Mouse (Mus musculus): ENCODE data around the gene Pyroxd2. TPM values are rescaled to one million over a fixed set of nuclear protein-coding genes. Genes with fewer than 3 reads are reported as not detected.
"Not testable (repeated sequence)": the region's sequence is repeated elsewhere in the genome, so short reads cannot be mapped to it uniquely, and the experiment has no call there.

The Pyroxd2 gene
- total RNA-seq, 2 experiments from 2014 or later = 1.6 to 2.3 TPM

DNA sequence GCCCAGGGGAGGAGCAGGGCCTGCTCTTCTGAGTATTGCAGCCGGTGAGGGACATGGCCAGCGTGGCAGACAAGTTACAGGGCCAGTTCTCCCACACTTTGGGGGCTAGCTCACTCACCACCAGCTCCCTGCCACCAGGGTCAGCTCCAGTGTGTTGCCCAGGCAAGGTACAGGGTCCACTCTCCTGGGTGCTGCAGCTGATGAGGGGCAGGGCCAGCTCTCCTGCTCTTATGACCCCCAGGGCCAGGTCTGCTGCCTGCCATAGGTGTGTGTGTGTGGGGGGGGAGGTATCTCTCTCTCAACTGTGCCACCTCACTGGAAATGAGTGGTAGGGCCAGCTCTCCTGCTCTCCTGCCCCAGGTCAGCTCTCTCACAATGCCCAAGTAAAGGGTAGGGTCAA, 54.0 kb downstream of the Pyroxd2 start:
- no peak for DNase-seq (ENCODE audit: extremely low spot score in 1 of 2, low spot score in 1 of 2)

DNA sequence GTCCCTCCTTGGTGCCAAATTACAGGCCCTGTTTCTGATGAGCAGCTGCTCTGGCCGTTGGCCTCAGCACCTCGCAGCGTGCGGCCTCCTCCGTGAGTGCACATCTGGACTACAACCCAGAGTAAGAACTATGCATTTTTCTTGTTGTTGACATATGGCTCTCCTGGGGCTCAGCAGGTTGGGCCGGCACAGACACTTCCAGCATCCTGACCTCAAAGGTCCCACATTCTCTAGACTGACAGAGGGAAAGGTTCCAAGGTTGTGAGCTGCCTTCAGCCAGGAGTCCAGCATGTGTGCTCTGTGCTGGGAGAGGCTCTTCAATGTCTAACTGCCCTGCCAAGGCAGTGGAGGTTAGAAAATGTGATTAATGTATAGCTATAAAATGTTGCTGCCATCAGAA, 55.2 kb downstream of the Pyroxd2 start:
- no peak for DNase-seq (ENCODE audit: extremely low spot score in 1 of 2, low spot score in 1 of 2)

DNA sequence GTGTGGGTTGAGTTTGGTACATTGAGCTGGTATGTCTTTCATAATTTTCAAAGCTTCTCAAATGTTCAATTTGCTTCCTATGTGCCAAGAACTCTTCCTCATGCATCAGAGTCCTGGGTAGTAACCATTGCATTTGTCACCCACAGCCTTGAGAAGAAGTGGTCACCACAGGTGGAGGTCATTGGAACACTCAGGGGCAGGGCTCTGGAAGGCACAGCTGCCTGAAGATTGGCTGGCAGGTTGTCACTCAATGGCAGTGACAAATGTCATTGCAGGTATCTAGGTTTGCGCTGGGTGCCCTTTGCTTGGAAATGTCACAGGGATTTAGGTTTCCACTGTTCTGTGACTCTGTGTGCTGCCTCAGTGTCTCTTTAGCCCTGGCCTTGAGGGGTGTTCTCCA, 62.3 kb downstream of the Pyroxd2 start:
- no peak for DNase-seq (ENCODE audit: extremely low spot score in 1 of 2, low spot score in 1 of 2)

DNA sequence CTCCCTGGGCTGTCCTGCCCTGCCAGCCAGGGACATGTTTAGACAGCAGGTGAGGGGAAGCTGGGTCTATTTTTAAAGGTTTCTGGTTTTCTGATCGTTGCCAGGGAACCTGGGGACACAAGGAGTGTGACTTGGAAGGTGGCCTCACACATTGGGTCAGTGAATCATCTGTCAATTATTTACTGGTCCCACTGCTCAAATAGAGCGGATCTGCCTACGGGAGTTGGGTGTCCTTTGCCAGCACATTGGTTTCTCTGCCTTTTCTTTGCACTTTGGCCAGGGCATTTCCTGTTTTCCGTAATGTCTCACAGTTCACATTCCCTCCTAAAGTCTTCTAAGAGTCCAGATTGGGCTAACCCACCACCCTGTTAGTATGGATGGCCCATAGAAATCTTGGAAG, 62.8 kb downstream of the Pyroxd2 start:
- DNase-seq (ENCODE audit: extremely low spot score in 1 of 2, low spot score in 1 of 2) = no peak

DNA sequence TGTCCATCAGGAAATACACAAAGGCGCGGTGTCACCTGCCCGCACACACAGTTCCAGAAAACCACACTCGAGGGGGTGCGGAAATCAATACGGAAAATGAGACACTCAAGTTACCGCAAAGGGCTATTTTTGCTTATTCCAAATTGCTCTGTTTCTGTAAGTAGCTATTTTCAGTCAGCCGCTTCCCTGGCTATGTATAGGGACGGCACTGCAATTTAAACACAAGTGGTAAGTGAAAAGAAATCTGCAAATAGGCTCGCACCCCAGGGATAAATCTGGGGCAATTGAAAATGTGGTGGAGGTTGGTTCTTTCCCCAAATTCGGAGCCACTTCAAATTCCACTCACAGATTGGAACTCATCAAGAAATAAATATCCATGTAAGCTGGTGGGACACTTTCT, 63.3 kb downstream of the Pyroxd2 start:
- no peak for DNase-seq (ENCODE audit: extremely low spot score in 1 of 2, low spot score in 1 of 2)

DNA sequence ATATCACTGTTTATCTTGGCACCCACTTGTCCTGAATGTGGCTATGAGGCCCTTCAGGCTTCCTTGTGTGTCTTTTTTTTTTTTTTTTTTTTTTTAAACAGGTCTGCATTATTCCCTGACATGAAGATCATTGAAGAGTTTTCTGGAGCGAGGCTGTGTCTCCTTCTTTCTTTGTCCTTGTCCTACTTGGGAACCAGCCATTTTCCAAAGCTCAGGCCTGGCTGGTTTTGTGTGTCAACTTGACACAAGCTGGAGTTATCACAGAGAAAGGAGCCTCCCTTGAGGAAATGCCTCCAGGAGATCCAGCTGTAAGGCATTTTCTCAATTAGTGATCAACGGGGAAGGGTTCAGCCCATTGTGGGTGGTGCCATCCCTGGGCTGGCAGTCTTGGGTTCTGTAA, 69.8 kb downstream of the Pyroxd2 start:
- DNase-seq (ENCODE audit: extremely low spot score in 1 of 2, low spot score in 1 of 2) = not testable (repeated sequence)

DNA sequence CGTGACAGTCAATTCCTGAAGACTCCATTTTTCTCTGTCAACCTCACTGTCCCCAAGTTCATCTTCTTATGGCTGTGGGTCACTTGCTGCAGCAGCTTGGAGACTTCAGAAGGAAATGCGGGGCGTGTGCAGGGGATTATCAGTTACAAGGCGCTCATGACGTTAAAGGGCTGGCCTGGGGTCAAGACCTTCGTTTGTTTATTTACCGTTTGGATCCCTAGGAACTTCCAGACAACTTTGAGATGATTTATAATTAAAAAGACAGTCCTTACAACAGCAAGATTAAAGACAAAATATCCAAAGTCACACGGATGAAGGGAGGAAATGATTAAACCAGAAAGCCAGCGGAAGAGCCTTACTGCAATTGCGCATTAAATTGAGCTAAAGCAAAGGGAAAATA, 74.4 kb downstream of the Pyroxd2 start:
- no peak for DNase-seq (ENCODE audit: extremely low spot score in 1 of 2, low spot score in 1 of 2)

DNA sequence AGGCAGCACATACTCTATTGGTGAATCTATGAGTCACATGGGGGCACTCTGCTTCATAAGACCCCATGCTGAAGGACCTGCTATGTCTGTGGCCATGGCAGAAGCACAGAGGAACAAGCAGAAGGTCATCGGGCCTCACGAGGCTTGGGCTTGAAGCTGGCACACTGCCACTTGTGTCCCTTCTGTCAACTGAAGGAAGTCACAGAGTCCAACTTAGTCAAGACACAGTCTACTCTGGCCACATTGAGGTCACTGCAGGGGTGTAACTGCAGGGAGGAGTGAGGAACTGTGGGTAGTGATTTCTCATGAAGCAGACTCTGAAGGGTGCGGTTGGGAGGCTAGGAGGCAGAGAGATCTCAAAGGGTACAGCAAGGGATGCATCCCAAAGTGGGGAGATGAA, 75.1 kb downstream of the Pyroxd2 start:
- DNase-seq (ENCODE audit: extremely low spot score in 1 of 2, low spot score in 1 of 2) = no peak

DNA sequence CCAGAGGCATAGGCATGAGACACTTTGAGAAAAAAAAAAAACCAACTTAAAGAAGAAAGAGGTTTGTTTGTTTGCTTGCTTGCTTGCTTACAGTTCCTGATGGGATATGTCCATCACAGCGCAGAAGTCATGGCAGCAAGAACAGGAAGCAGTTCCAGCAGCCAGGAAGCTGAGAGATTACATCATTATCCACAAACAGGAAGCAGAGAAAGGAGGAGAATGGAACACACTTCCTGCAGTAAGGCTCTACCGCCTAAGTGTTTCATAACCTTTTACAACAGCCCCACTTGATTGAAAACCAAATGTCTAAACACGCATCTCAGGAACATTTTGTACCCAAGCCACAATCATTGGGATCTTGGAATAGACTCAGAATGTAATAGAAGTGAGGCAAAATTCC, 75.6 kb downstream of the Pyroxd2 start:
- no peak for DNase-seq (ENCODE audit: extremely low spot score in 1 of 2, low spot score in 1 of 2)

Other genes starting within 250 kb of the Pyroxd2 start
- 10 to 100 TPM; 19.4 to 24.4 TPM for gene R3hcc1l, start 234.0 kb downstream of the Pyroxd2 start, total RNA-seq (2021)
- gene Loxl4, start 140.0 kb downstream of the Pyroxd2 start, total RNA-seq (2021) = under 1 TPM; 0.25 to 0.35 TPM
- gene Hps1, start 27.2 kb upstream of the Pyroxd2 start, total RNA-seq (2021) = 10 to 100 TPM in 1 of 2 experiments, 1 to 10 TPM in 1; 7.5 to 12.3 TPM